Mouse (Mus musculus): ENCODE results near the gene Ntn1.

GRCm38 (mm10) chr11:68331117-68331437, 69.5 kb downstream of the Ntn1 start:
- TF ChIP-seq POLR2A (IDR thresholded peaks at IDR 0.05; ENCODE audit: borderline replicate concordance, extremely low read depth, insufficient read depth, insufficient read length, poor library complexity, severe bottlenecking): no peak
- TF ChIP-seq CTCF (IDR thresholded peaks at IDR 0.05; ENCODE audit: borderline replicate concordance, extremely low read depth, insufficient read depth, insufficient read length): no peak
